Mouse (Mus musculus) embryonic facial prominence, embryonic 13.5 days (tissue): Measurements from ENCODE around the gene Cwc27. TPM values are rescaled to one million over a fixed set of nuclear protein-coding genes. Genes with fewer than 3 reads are reported as not detected.

ENCODE experiments used
- ATAC-seq: fragments of 200-750 bp; cut with Nextera tagmentation; 2 replicates; pipeline ENCODE4 v1.8.0; 2017; ENCODE audit warnings: low read depth; ENCODE audit not compliant: insufficient number of reproducible peaks, insufficient read depth, low FRiP score, low TSS enrichment
- H3K27ac ChIP-seq: fragments of 300-500 bp; sonication (generic); 2 replicates; pipeline ENCODE4 v1.5.1; 2015; ENCODE audit warnings: moderate library complexity, mild to moderate bottlenecking, inconsistent platforms
- H3K27me3 ChIP-seq: fragments of 300-500 bp; sonication (generic); 2 replicates; pipeline ENCODE4 v1.6.1; 2015; ENCODE audit warnings: mild to moderate bottlenecking, inconsistent platforms
- H3K36me3 ChIP-seq: fragments of 300-500 bp; sonication (generic); 2 replicates; pipeline ENCODE4 v1.6.1; 2015; ENCODE audit warnings: mild to moderate bottlenecking, inconsistent platforms
- H3K4me1 ChIP-seq: fragments of 300-500 bp; sonication (generic); 2 replicates; pipeline ENCODE4 v1.6.1; 2015; ENCODE audit warnings: inconsistent platforms
- H3K4me2 ChIP-seq: fragments of 300-500 bp; sonication (generic); 2 replicates; pipeline ENCODE4 v1.6.1; 2015; ENCODE audit warnings: moderate library complexity, mild to moderate bottlenecking, inconsistent platforms
- H3K4me3 ChIP-seq: fragments of 300-500 bp; sonication (generic); 2 replicates; pipeline ENCODE4 v1.5.1; 2015; ENCODE audit warnings: mild to moderate bottlenecking, inconsistent platforms
- H3K9ac ChIP-seq: fragments of 300-500 bp; sonication (generic); 2 replicates; pipeline ENCODE4 v1.6.1; 2015; ENCODE audit warnings: mild to moderate bottlenecking, inconsistent platforms
- H3K9me3 ChIP-seq: fragments of 300-500 bp; sonication (generic); 2 replicates; pipeline ENCODE4 v1.6.1; 2016; ENCODE audit warnings: inconsistent platforms
- WGBS: fragments of 180-500 bp; shearing (Covaris S2); methylation state at CpG from one replicate; pipeline ENCODE4 v1.1.7; 2015; ENCODE audit warnings: mixed read lengths; 5-methylcytosine and 5-hydroxymethylcytosine counted together
- polyA plus RNA-seq: library from polyadenylated mRNA; unstranded; fragments of >200 nt; fragmentation: Nextera tagmentation; extraction: Ambion mirVana; gene quantifications from 2 replicates; pipeline ENCODE4 v1.2.1, GENCODE M21; 2015

Cwc27 gene
- polyA plus RNA-seq, 1 experiment from 2014 or later: 42.0 TPM

- no peak for ATAC-seq
- Histone ChIP-seq H3K27me3 (no peaks in the 10 kb centered on the region), H3K36me3 (no peaks in the 10 kb centered on the region), H3K9me3 (no peaks in the 10 kb centered on the region), H3K27ac (no peak overlapping the region), H3K9ac (no peak overlapping the region), H3K4me2 (no peak overlapping the region), H3K4me1 (0 out of 2 replicates have a peak, but pooled peaks cover 4% of the 10 kb centered on the region), H3K4me3 (no peak overlapping the region)
- 43% methylated on average over 2 of the region's 2 CpGs for WGBS
Observed at GRCm38 (mm10) chr13:104620423-104620822, 196.5 kb downstream of the Cwc27 start.

GRCm38 (mm10) chr13:104619503-104620288 is 197.2 kb downstream of the Cwc27 start:
- Histone ChIP-seq H3K4me1 (0 out of 2 replicates have a peak, but pooled peaks cover 4% of the 10 kb centered on the region), H3K9ac (no peak overlapping the region), H3K9me3 (no peaks in the 10 kb centered on the region), H3K4me3 (no peak overlapping the region), H3K27ac (no peak overlapping the region), H3K27me3 (no peaks in the 10 kb centered on the region), H3K36me3 (no peaks in the 10 kb centered on the region), H3K4me2 (no peak overlapping the region)
- WGBS: 78% methylated on average over 7 of the region's 7 CpGs
- ATAC-seq: no peak

GRCm38 (mm10) chr13:104617201-104617600 is 199.7 kb downstream of the Cwc27 start:
- no peaks in the 10 kb centered on the region for H3K4me1 ChIP-seq
- no peak overlapping the region for H3K27ac ChIP-seq
- no peaks in the 10 kb centered on the region for H3K27me3 ChIP-seq
- 84% methylated on average over 4 of the region's 4 CpGs for WGBS
- no peaks in the 10 kb centered on the region for H3K36me3 ChIP-seq
- H3K9ac ChIP-seq: no peak overlapping the region
- ATAC-seq: no peak
- no peak overlapping the region for H3K4me3 ChIP-seq
- H3K9me3 ChIP-seq: no peaks in the 10 kb centered on the region
- H3K4me2 ChIP-seq: no peak overlapping the region

- H3K27ac ChIP-seq: no peak overlapping the region
- no peaks in the 10 kb centered on the region for H3K27me3 ChIP-seq
- H3K4me3 ChIP-seq: no peak overlapping the region
- no peaks in the 10 kb centered on the region for H3K4me1 ChIP-seq
- H3K9ac ChIP-seq: no peak overlapping the region
- no peaks in the 10 kb centered on the region for H3K9me3 ChIP-seq
- WGBS: 81% methylated on average over 18 of the region's 18 CpGs
- H3K4me2 ChIP-seq: no peak overlapping the region
- ATAC-seq: no peak
- no peaks in the 10 kb centered on the region for H3K36me3 ChIP-seq
Observed at GRCm38 (mm10) chr13:104615999-104616810, 200.7 kb downstream of the Cwc27 start.

- Histone ChIP-seq H3K27ac (no peak overlapping the region), H3K4me2 (no peak overlapping the region), H3K4me1 (peaks cover 9% of the 10 kb centered on the region), H3K9ac (no peak overlapping the region), H3K27me3 (no peaks in the 10 kb centered on the region), H3K9me3 (no peaks in the 10 kb centered on the region), H3K36me3 (no peaks in the 10 kb centered on the region), H3K4me3 (no peak overlapping the region)
- no peak for ATAC-seq
- 91% methylated on average over 7 of the region's 7 CpGs for WGBS
Observed at GRCm38 (mm10) chr13:104615111-104615510, 201.8 kb downstream of the Cwc27 start.

- no peaks in the 10 kb centered on the region for H3K9me3 ChIP-seq
- no peak overlapping the region for H3K4me2 ChIP-seq
- no peaks in the 10 kb centered on the region for H3K36me3 ChIP-seq
- no peak overlapping the region for H3K4me3 ChIP-seq
- no peak overlapping the region for H3K9ac ChIP-seq
- no peak for ATAC-seq
- H3K27me3 ChIP-seq: no peaks in the 10 kb centered on the region
- WGBS: 94% methylated on average over 4 of the region's 4 CpGs
- peaks cover 24% of the 10 kb centered on the region for H3K4me1 ChIP-seq
- H3K27ac ChIP-seq: no peak overlapping the region
Observed at GRCm38 (mm10) chr13:104611296-104611695, 205.6 kb downstream of the Cwc27 start.

GRCm38 (mm10) chr13:104610210-104611111 is 206.5 kb downstream of the Cwc27 start:
- Histone ChIP-seq H3K9ac (no peak overlapping the region), H3K4me2 (peak overlapping the region; percentile 30), H3K27me3 (no peaks in the 10 kb centered on the region), H3K9me3 (no peaks in the 10 kb centered on the region), H3K27ac (0 out of 2 replicates have a peak overlapping the region, but pooled peaks have one; percentile 33), H3K36me3 (no peaks in the 10 kb centered on the region), H3K4me3 (no peak overlapping the region), H3K4me1 (peaks cover 24% of the 10 kb centered on the region)
- 53% methylated on average over 22 of the region's 22 CpGs for WGBS
- ATAC-seq: peak; percentile 71; the same call in 1 of the 2 replicates

GRCm38 (mm10) chr13:104608516-104608915 is 208.4 kb downstream of the Cwc27 start:
- no peaks in the 10 kb centered on the region for H3K9me3 ChIP-seq
- H3K27me3 ChIP-seq: no peaks in the 10 kb centered on the region
- H3K27ac ChIP-seq: peak overlapping the region; percentile 48; the same call in 1 of the 2 replicates
- no peaks in the 10 kb centered on the region for H3K36me3 ChIP-seq
- peak overlapping the region; percentile 11; the same call in 1 of the 2 replicates for H3K4me2 ChIP-seq
- 62% methylated on average over 18 of the region's 18 CpGs for WGBS
- no peak overlapping the region for H3K9ac ChIP-seq
- ATAC-seq: no peak
- H3K4me1 ChIP-seq: peaks cover 24% of the 10 kb centered on the region
- H3K4me3 ChIP-seq: no peak overlapping the region

GRCm38 (mm10) chr13:104606786-104607580 is 210.0 kb downstream of the Cwc27 start:
- Histone ChIP-seq H3K9me3 (no peaks in the 10 kb centered on the region), H3K9ac (no peak overlapping the region), H3K36me3 (no peaks in the 10 kb centered on the region), H3K27ac (no peak overlapping the region), H3K4me2 (no peak overlapping the region), H3K27me3 (no peaks in the 10 kb centered on the region), H3K4me1 (peaks cover 24% of the 10 kb centered on the region), H3K4me3 (no peak overlapping the region)
- ATAC-seq: no peak
- WGBS: 69% methylated on average over 14 of the region's 14 CpGs

GRCm38 (mm10) chr13:104605111-104605510 is 211.8 kb downstream of the Cwc27 start:
- no peak overlapping the region for H3K27ac ChIP-seq
- WGBS: 90% methylated on average over 2 of the region's 2 CpGs

More at GRCm38 (mm10) chr13:104605111-104605510, 211.8 kb downstream of the Cwc27 start:
- H3K4me1 ChIP-seq: peaks cover 15% of the 10 kb centered on the region
- H3K27me3 ChIP-seq: no peaks in the 10 kb centered on the region
- ATAC-seq: no peak
- H3K4me2 ChIP-seq: no peak overlapping the region
- H3K36me3 ChIP-seq: no peaks in the 10 kb centered on the region
- H3K9ac ChIP-seq: no peak overlapping the region
- H3K4me3 ChIP-seq: no peak overlapping the region
- H3K9me3 ChIP-seq: no peaks in the 10 kb centered on the region
